ENCODE assay signal across 8 mouse cellular contexts in the genomic region with DNA sequence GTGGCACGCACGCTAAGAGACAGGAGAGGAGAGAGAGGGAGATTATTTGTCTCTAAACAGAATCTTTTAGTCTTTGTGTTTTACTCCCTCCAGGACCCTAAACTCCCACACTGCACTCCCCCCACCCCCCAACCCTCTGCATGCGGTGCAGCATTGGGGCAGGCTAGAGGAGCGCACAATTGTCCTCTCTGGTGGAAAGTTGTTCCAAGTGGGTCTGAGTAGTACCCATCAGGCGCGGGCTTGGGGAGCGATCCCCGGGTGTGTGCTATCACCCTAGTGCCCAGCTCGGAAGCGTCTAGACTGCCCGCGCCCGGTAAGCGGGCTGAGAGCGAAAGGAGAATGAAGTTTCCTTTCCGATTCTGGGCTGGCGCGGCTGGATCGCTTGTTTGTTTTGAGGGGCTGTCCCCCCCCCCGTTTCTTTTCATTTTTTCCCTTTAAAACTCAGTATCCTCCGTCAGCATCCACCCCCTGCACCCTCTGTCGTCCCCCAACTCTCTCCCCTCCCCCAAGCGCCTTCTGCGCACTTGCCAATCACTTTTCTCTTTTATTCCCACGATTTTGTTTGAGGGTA. TPM values are rescaled to one million over a fixed set of nuclear protein-coding genes. Genes with fewer than 3 reads are reported as not detected.
DNase-seq lines count a peak whose midpoint lies in the region; ATAC-seq and TF ChIP-seq lines count a peak whose summit lies in the region.

No protein-coding gene starts in this region.

- DNase-seq in ovary, postnatal 36 days (ENCODE audit: low spot score), result peak; percentile 61
- no peak for DNase-seq in ovary, postnatal 10 days (ENCODE audit: low spot score)
- DNase-seq in heart, embryonic 10.5 days (ENCODE audit: low spot score), result peak; percentile 81
- peak; percentile 54 for DNase-seq in kidney, postnatal 0 days (ENCODE audit: low spot score)
- DNase-seq in spleen, postnatal 36 days (ENCODE audit: low spot score in 2 of 2), result peak; percentile 30 to 50

- peak overlapping the region; percentile 98 for H3K4me3 ChIP-seq in heart, embryonic 10.5 days
- peak overlapping the region; percentile 86 for H3K4me3 ChIP-seq in kidney, postnatal 0 days (replicated peaks; ENCODE audit: low read depth, low read length)

- H3K4me2 ChIP-seq in kidney, postnatal 0 days (ENCODE audit: low read length), result peak overlapping the region; percentile 81

- no peaks in the 10 kb centered on the region for H3K9me3 ChIP-seq in heart, embryonic 10.5 days
- no peaks in the 10 kb centered on the region for H3K9me3 ChIP-seq in kidney, postnatal 0 days (replicated peaks; ENCODE audit: low read length)

- TF ChIP-seq CTCF in kidney, postnatal 0 days (IDR thresholded peaks at IDR 0.05; ENCODE audit: low read depth), result no peak

- H3K27ac ChIP-seq in heart, embryonic 10.5 days, result peak overlapping the region; percentile 100
- peak overlapping the region; percentile 95 for H3K27ac ChIP-seq in kidney, postnatal 0 days

- H3K4me1 ChIP-seq in heart, embryonic 10.5 days, result peaks cover 49% of the 10 kb centered on the region
- H3K4me1 ChIP-seq in kidney, postnatal 0 days (replicated peaks; ENCODE audit: insufficient read depth, low read length), result 0 out of 2 replicates have a peak, but pooled peaks cover 2% of the 10 kb centered on the region

- ATAC-seq in common myeloid progenitor, adult 5-6 weeks (replicated peaks; ENCODE audit: low read depth, poor library complexity, severe bottlenecking), result peak; percentile 13
- ATAC-seq in kidney, postnatal 0 days (replicated peaks; ENCODE audit: low FRiP score, low read depth), result peak; percentile 31; the same call in 1 of the 2 replicates
- ATAC-seq in megakaryocyte, adult 5-6 weeks (ENCODE audit: poor library complexity, severe bottlenecking), result peak; percentile 13
- no peak for ATAC-seq in activated CD4-positive, CD25-positive, alpha-beta regulatory T cell, adult 4 months

- WGBS in heart, embryonic 10.5 days, result under 1% methylated on average over 24 of the region's 25 CpGs
- WGBS in kidney, postnatal 0 days, result 2% methylated on average over 23 of the region's 25 CpGs

- H3K9ac ChIP-seq in kidney, postnatal 0 days (ENCODE audit: low read depth, low read length), result peak overlapping the region; percentile 96

- H3K27me3 ChIP-seq in heart, embryonic 10.5 days (ENCODE audit: insufficient read depth, poor library complexity, severe bottlenecking), result no peaks in the 10 kb centered on the region
- no peaks in the 10 kb centered on the region for H3K27me3 ChIP-seq in kidney, postnatal 0 days (ENCODE audit: insufficient read depth, low read length)

- no peaks in the 10 kb centered on the region for H3K36me3 ChIP-seq in heart, embryonic 10.5 days
- H3K36me3 ChIP-seq in kidney, postnatal 0 days (ENCODE audit: insufficient read depth, low read length), result no peaks in the 10 kb centered on the region

RNA-seq across cellular contexts. Expression of a gene that starts 8.6 kb away (rescaled TPM):
- total RNA-seq in common myeloid progenitor, adult 5-6 weeks (2017), result 196 and 205 TPM in 2 replicates
- polyA plus RNA-seq in heart, embryonic 10.5 days (2016; fragmentation: Nextera tagmentation; extraction: Ambion mirVana), result 22.8 and 25.1 TPM in 2 replicates
- 31.4 and 34.1 TPM in 2 replicates for polyA plus RNA-seq in kidney, postnatal 0 days (2015; fragmentation: Nextera tagmentation; extraction: Ambion mirVana)
- 288 and 305 TPM in 2 replicates for total RNA-seq in megakaryocyte, adult 5-6 weeks (2015)
- total RNA-seq in megakaryocyte, adult 5-6 weeks (2017), result 278 and 291 TPM in 2 replicates
- under 1 TPM; 0.71 to 0.83 TPM for polyA plus RNA-seq in activated CD4-positive, CD25-positive, alpha-beta regulatory T cell, adult 4 months (2017; shearing (Covaris generic))

Comparison
In these comparisons a context has a peak if more than half of its experiments do, and no peak if none do; other contexts are left out.
1. RNA of a gene that starts 8.6 kb away (polyA plus RNA-seq): 31.4 to 34.1 TPM in kidney, postnatal 0 days and 22.8 to 25.1 TPM in heart, embryonic 10.5 days; 0.71 to 0.83 TPM in activated CD4-positive, CD25-positive, alpha-beta regulatory T cell, adult 4 months; every median in the first group is over 10 times any median in the second.